Mouse (Mus musculus) ovary, adult 18-20 months (tissue): Measurements from ENCODE around the gene Hectd3.

Experiments used
- DNase-seq: peaks from one replicate; pipeline ENCODE4 v3.0.0; 2022; ENCODE audit warnings: low spot score, mixed read lengths

Gene Hectd3

DNA sequence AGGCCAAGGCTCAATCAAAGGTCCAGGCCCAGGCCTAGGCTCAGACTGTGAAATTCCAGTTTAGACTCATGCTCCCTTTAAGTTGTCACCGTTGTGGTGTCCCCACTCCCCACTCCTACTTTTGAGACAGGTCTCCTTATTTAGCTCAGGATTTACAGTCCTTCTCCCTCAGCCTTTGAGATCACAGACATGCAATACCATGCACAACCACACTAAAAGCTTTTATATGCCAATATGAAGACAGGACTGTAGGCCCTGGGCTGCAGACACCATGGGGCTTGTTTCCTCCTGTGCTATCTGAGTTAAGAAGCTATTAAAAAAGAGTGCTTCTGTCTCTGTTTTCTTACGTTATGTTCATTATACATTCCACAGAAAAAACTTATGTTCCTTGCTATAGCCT lies 22.6 kb downstream of the Hectd3 start:
- DNase-seq = no peak

DNA sequence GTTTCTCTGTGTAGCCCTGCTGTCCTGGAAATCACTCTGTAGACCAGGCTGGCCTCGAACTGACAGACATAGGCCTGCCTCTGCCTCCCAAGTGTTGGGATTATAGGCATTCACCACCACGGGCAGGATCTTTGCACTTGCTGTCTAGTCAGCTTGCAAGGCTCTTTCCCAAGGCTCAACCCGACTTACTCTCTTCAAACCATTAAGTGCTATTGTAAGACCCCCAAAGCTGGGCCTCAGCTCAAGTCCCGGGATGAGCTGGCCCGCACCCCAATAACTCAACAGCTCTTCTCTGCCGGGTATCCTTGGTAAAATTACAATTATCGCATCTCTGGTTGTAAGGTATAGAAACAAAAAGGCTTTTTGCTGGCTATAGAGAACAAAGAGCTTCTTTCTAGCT lies 23.2 kb downstream of the Hectd3 start:
- no peak for DNase-seq

DNA sequence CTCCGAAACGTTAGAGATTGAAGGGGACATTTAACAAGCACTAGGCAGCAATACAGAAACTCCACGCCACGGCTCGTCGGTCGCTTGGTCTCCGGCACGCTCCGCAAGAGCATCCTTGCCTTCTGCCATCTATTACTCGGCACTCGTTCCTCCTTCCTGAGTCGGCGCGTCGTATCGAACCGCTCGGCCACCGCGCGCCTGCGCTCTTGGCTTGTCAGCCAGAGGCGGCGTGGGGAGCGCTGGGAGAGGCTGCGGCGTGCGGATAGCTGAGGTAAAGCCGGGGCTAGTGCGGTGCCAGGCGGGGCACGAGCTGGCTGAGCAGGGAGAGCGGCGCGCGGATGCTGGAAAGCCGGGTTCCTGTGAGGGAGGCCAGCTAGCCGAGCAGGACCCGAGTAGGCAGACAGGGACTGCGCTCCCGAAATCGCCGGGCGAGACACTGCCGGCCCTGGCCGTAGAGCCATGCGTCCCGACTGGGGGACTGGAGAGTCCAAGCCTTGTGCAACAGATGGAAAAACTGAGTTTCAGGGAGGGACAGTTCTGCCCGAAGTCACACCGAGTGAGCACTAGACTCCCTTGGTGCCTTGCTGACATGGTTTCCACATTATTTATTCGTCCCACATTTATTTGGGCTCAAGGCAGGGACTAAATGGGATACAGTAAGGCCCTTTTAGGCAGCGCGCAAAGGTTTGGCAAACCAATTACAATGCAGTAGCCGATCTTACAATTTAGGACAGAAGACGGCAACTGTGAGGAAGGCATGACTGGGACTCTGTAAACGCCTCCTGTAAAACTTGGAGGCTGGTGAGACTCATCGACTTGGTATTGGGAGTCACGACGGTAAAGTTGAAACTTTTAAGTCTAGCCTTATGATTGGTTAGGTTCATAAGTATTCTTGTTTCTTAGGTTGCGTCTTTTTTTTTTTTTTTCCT lies 24.4 kb downstream of the Hectd3 start, which contains the start of gene Eif2b3:
Eif2b3 (plus strand) TSS at position 197 of the 929 bp plus-strand sequence.
- peak; percentile 82 for DNase-seq

DNA sequence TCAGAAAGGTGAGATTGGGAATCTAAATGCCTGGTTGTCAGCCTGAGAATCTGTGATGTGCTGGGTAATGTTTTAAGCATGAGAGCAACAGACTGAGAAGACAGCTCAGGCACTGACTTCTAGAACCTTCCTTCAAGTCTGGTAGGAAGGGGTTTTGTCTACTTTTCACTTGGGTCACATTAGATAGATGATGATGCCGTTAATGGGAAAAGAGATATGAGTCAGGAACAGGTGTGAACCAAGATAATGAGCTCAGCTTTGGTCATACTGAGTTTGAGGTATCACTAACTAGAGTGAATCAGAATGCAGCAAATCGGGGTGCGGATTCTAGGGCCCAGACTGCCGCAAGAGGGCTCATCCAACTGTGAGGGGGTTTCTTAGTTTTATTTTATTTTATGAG lies 28.4 kb downstream of the Hectd3 start:
- DNase-seq = no peak

DNA sequence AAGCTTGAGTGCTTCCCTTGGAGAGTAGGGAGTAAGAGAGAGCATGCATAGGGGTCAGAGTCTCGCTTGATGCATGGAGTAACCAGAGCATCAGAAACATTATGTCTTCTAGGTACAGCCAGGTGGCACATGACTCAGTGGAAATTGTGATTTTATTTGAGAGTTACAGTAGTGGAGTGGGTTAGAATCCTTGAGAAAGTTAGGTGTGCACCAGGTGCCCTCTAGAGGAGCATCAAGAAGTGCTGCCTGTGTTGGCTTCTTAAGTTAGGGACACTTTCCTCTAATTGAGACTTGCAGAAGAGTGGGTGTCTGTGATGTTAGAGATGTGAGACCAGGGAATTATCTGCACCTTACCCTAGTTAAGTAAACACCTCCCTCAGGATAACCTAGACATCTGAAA lies 36.0 kb downstream of the Hectd3 start:
- no peak for DNase-seq

DNA sequence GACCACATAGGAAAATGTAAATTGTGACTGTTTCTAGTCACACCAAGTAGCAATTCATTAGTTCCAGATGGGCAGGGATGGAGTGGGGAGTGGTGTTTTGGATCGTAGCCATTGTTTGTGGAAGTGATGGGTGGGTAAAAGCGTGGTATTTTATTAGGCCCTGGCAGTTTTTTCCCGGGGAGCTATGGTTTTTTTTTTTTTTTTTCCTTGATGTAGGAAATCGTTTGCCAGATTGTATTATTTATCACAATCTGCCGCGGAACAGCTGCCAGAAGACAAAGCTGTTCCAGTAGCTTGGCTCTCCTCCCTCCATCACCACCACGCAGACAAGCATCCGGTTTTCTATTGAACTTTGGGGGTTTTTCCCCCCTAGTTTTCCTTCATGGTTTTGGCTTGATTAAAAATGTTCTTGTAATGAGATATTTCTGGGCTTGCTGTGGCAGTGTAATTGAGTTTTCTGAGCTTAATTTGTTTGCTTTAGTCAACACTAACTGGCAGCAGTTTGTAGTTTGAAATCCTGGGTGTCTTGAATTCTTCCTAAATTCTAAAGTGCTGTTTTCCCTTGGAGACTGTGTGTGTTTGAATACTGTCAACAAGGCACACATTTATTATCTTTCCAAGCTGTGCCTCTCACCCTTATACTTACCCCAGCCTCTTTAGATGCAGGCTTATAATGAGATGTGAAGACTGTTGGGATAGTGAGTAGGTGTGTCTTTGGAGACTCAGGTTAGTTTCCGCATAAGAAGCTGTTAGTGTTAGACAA lies 45.0 kb downstream of the Hectd3 start:
- no peak for DNase-seq

DNA sequence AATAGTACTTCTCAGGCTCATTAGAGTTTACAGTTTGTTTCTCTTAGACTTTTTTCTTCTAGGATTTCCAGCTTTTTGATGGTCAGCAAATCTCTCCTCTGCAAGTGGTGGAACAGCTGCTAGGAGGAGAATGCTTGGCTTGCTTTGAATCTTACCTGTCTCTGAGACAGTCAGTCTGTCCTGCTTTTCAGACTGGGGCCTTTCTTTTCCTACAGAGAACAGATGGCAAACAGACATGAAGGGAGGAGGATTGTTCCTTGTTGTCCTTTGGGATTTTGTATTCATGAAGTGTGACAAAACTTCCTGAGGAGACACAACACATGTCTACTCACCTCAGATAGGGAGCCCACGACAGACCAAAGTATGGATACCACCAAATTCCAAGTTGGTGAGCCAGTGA lies 45.7 kb downstream of the Hectd3 start:
- no peak for DNase-seq

DNA sequence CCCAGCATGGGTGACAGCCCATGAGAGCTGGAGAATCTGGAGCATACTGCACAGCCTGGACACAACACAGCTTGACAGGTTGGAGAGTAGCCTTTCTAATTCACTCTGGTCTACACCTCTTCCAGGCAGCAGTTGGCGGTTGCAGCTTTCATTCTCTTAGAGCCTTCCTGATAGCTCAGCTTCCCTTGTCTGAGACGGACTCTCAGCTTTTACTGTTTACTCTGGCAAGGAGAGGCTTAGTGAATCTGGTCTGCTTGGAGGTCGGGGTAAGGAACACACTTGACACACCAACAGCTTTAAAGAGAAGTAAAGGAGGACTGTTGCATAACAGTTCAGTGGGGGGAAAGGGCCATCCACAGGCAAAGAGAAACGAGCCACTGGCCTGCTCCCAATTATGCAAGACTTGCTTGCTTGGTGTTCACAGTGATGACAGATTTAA lies 46.2 kb downstream of the Hectd3 start:
- DNase-seq = peak; percentile 17

DNA sequence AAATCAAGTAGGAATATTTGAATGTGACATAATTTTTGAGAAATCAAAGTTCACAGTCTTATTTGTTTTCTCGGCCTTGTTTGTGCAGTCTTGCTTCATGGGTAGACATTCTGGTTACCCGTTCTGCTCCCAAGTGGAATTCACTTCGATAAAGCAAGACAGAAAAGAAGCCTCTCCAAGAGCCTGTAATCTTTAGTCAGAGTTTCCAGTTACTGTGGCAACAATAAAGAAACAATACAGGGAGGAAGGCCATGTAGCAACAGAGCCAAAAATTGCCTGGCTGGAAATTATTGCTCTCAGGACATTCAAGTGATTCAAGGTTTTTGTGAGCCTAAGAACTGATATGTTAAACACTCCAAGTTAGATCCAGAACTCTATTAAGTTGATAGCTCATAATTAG lies 53.7 kb downstream of the Hectd3 start:
- peak; percentile 13 for DNase-seq

DNA sequence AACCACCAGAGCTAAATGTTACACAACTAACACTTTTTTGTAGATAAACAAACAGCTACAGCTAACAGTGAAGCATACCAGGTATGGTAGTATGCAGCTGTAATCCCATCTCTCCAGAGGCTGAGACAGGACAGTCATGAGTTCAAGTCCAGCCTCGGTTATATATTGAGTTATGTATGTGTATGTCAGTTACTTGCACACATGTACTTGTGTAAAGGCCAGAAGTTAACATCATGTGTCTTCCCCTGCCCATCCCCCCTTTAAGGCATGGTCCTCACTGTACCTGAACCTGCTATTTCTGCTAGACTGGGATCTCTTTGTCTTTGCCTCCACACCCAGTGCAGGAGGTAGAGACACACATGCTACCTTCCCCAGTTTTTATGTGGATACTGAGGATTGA lies 54.4 kb downstream of the Hectd3 start:
- no peak for DNase-seq

DNA sequence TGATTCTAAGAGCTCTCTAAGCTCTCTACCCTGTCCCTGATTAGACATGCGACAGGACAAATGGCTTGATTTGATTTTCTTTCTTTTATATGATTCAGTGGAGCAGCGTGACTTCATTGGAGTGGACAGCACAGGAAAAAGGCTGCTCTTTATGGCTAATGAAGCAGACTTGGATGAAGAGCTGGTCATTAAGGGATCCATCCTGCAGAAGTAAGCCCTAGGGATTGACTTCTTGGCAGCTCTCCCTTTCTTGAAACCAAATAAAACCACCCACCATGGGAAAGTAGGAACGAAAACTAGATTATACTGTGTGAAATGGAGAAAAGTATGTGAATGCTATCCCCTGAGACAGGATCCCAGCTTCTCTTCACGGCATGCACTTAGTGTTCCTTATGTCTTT lies 57.5 kb downstream of the Hectd3 start:
- DNase-seq = no peak

DNA sequence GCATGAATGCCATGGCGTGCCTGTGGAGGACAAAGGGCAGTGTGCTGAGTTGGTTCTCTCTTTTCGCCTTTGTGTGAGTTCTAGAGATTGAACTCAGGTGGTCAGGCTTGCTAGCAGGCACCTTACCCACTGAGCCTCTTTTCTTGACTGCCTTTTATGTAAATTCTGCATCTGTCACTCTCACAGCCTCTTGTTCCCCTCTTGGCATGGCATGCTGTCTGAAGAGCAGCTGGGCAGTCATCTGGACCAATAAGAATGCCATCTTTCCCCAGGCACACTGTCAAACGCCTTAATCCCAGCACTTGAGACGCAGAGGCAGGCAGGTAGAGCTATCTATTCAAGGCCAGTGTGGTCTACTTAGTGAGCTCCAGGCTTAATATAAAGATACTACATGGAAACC lies 58.8 kb downstream of the Hectd3 start:
- no peak for DNase-seq
